Mouse (Mus musculus): ENCODE results near the gene Coro1b. TPM values are rescaled to one million over a fixed set of nuclear protein-coding genes. Genes with fewer than 3 reads are reported as not detected.

Coro1b gene
- total and polyA plus RNA-seq, 3 experiments, result 154 to 202 (median 199) TPM

GRCm38 (mm10) chr19:4156073-4156579 lies 7.7 kb downstream of the Coro1b start:
- no peak for DNase-seq

- no peak for DNase-seq
These were observed 8.4 kb downstream of the Coro1b start for GRCm38 (mm10) chr19:4156771-4157170.

GRCm38 (mm10) chr19:4159049-4159448 lies 10.6 kb downstream of the Coro1b start:
- DNase-seq, result no peak

GRCm38 (mm10) chr19:4162646-4163542 lies 14.5 kb downstream of the Coro1b start, which contains the start of gene Rps6kb2:
TSS of gene Rps6kb2 (minus strand) at chr19:4163354.
- peak; percentile 96 for DNase-seq

- DNase-seq, result no peak
These were observed 15.1 kb downstream of the Coro1b start for GRCm38 (mm10) chr19:4163543-4163887.

GRCm38 (mm10) chr19:4164100-4164499 lies 15.7 kb downstream of the Coro1b start:
- DNase-seq, result no peak

- peak; percentile 71 for DNase-seq
These were observed 16.3 kb downstream of the Coro1b start for GRCm38 (mm10) chr19:4164721-4165120.

GRCm38 (mm10) chr19:4166678-4167476 lies 18.5 kb downstream of the Coro1b start:
- peak; percentile 48 for DNase-seq

GRCm38 (mm10) chr19:4169378-4169784 lies 21.0 kb downstream of the Coro1b start:
- DNase-seq, result peak; percentile 99

GRCm38 (mm10) chr19:4169810-4170209 lies 21.4 kb downstream of the Coro1b start:
- DNase-seq, result no peak

- DNase-seq, result no peak
These were observed 22.4 kb downstream of the Coro1b start for GRCm38 (mm10) chr19:4170723-4171392.

- peak; percentile 18 for DNase-seq
These were observed 23.2 kb downstream of the Coro1b start for GRCm38 (mm10) chr19:4171393-4172290.

GRCm38 (mm10) chr19:4172925-4173324 lies 24.5 kb downstream of the Coro1b start:
- peak; percentile 12 for DNase-seq

- DNase-seq, result peak; percentile 45
These were observed 27.0 kb downstream of the Coro1b start, which contains the start of gene Carns1 for GRCm38 (mm10) chr19:4175368-4175947. TSS of gene Carns1 (minus strand) at chr19:4175479.

GRCm38 (mm10) chr19:4180411-4180810 lies 32.0 kb downstream of the Coro1b start:
- DNase-seq, result no peak

GRCm38 (mm10) chr19:4181892-4182291 lies 33.5 kb downstream of the Coro1b start:
- DNase-seq, result peak; percentile 81

- DNase-seq, result no peak
These were observed 35.3 kb downstream of the Coro1b start for GRCm38 (mm10) chr19:4183689-4184088.

- DNase-seq, result no peak
These were observed 36.9 kb downstream of the Coro1b start for GRCm38 (mm10) chr19:4184976-4185975.

GRCm38 (mm10) chr19:4187303-4187702 lies 38.9 kb downstream of the Coro1b start:
- no peak for DNase-seq
